13 mouse cellular contexts compared by ENCODE assay signal in the genomic region with DNA sequence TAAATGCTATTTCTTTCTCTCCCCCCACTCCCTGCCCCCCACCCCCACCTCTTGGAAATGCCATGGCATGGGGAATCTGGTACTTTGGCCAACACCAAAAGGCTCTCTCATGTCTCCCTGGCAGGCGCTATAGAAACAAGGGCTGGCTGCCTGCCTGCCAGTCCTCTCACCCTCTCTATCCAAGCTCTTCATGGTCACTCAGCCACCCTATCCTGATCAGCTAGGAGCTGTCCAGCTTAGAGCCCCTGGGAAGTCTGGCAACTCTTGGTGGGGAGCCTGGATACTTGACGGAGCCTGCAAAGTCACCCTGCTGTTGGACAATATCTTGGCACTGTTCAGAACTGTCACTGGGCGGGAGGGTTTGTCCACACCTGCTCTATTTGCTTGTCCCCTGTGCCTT. TPM values are rescaled to one million over a fixed set of nuclear protein-coding genes. Genes with fewer than 3 reads are reported as not detected.
DNase-seq lines count a peak whose midpoint lies in the region; ATAC-seq and TF ChIP-seq lines count a peak whose summit lies in the region.
"Had no signal": no experiment of that assay in that cellular context is flagged by ENCODE, and none has a peak within 500 bp of the region (broad histone marks: within the 10 kb centered on the region; RNA-seq: fewer than 3 reads in every experiment).

No protein-coding gene starts in this region.

- TF ChIP-seq CTCF in heart, postnatal 0 days (IDR thresholded peaks at IDR 0.05; ENCODE audit: low read depth): no peak
- no peak for TF ChIP-seq CTCF in lung, embryonic 14.5 days (IDR thresholded peaks at IDR 0.05; ENCODE audit: low read depth)

- H3K4me3 ChIP-seq in heart, postnatal 0 days (ENCODE audit: low read depth, low read length): no peak overlapping the region
- no peak overlapping the region for H3K4me3 ChIP-seq in heart, embryonic 10.5 days
- H3K4me3 ChIP-seq in lung, embryonic 14.5 days (ENCODE audit: low read depth, low read length): no peak overlapping the region
- no peak overlapping the region for H3K4me3 ChIP-seq in brown adipose tissue, adult 24 weeks (ENCODE audit: insufficient read depth, low read depth, low read length)
- H3K4me3 ChIP-seq: hindbrain, embryonic 12.5 days; liver, embryonic 12.5 days had no signal

- H3K4me1 ChIP-seq in heart, postnatal 0 days (ENCODE audit: control insufficient read depth, insufficient read depth): peaks cover 18% of the 10 kb centered on the region; the same call in 1 of the 2 replicates
- H3K4me1 ChIP-seq in heart, embryonic 10.5 days: peaks cover 15% of the 10 kb centered on the region
- H3K4me1 ChIP-seq in lung, embryonic 14.5 days (ENCODE audit: insufficient read depth): no peaks in the 10 kb centered on the region
- H3K4me1 ChIP-seq in brown adipose tissue, adult 24 weeks (ENCODE audit: control insufficient read depth, insufficient read depth, insufficient read length, low read length): peaks cover 8% of the 10 kb centered on the region; the same call in 1 of the 2 replicates
- H3K4me1 ChIP-seq: liver, embryonic 12.5 days had no signal

- H3K9ac ChIP-seq in heart, postnatal 0 days (replicated peaks; ENCODE audit: low read depth, low read length): no peak overlapping the region
- no peak overlapping the region for H3K9ac ChIP-seq in lung, embryonic 14.5 days
- H3K9ac ChIP-seq: hindbrain, embryonic 12.5 days; liver, embryonic 12.5 days had no signal

- no peak overlapping the region for H3K27ac ChIP-seq in heart, postnatal 0 days (ENCODE audit: low read depth)
- no peak overlapping the region for H3K27ac ChIP-seq in heart, embryonic 10.5 days
- H3K27ac ChIP-seq in lung, embryonic 14.5 days (ENCODE audit: low read depth): no peak overlapping the region
- H3K27ac ChIP-seq in brown adipose tissue, adult 24 weeks (replicated peaks; ENCODE audit: low read depth, low read length): 0 out of 2 replicates have a peak overlapping the region, but pooled peaks have one; percentile 18
- H3K27ac ChIP-seq: liver, embryonic 12.5 days had no signal

- DNase-seq in heart, postnatal 0 days (ENCODE audit: low spot score): peak; percentile 34
- no peak for DNase-seq in heart, embryonic 10.5 days (ENCODE audit: low spot score)
- DNase-seq in lung, embryonic 14.5 days: peak; percentile 56
- no peak for DNase-seq in lung, postnatal 25 days (ENCODE audit: low spot score)
- peak; percentile 28 to 43 for DNase-seq in cerebellum, postnatal 14 days
- no peak for DNase-seq in kidney, adult 11 months
- DNase-seq: gastrocnemius, postnatal 36 days; layer of hippocampus, adult 9-11 months had no signal

- H3K36me3 ChIP-seq in heart, postnatal 0 days (replicated peaks; ENCODE audit: control insufficient read depth, insufficient read depth, low read length): no peaks in the 10 kb centered on the region
- H3K36me3 ChIP-seq in heart, embryonic 10.5 days: no peaks in the 10 kb centered on the region
- no peaks in the 10 kb centered on the region for H3K36me3 ChIP-seq in lung, embryonic 14.5 days (ENCODE audit: insufficient read depth)
- H3K36me3 ChIP-seq: hindbrain, embryonic 12.5 days; liver, embryonic 12.5 days had no signal

- WGBS in heart, postnatal 0 days: 36% methylated on average over 3 of the region's 3 CpGs
- WGBS in heart, embryonic 10.5 days: 39% methylated on average over 3 of the region's 3 CpGs
- WGBS in lung, embryonic 14.5 days: 36% methylated on average over 3 of the region's 3 CpGs

- no peak for TF ChIP-seq EP300 in heart, postnatal 0 days (IDR thresholded peaks at IDR 0.05; ENCODE audit: low read depth)

- no peaks in the 10 kb centered on the region for H3K9me3 ChIP-seq in heart, postnatal 0 days (replicated peaks; ENCODE audit: control insufficient read depth, low read length)
- no peaks in the 10 kb centered on the region for H3K9me3 ChIP-seq in heart, embryonic 10.5 days
- no peaks in the 10 kb centered on the region for H3K9me3 ChIP-seq in lung, embryonic 14.5 days (ENCODE audit: low read depth, low read length)
- H3K9me3 ChIP-seq: hindbrain, embryonic 12.5 days; liver, embryonic 12.5 days had no signal

- ATAC-seq in heart, postnatal 0 days (ENCODE audit: insufficient read depth, low read depth): no peak
- ATAC-seq in lung, embryonic 14.5 days (ENCODE audit: insufficient read depth): no peak
- ATAC-seq: liver, embryonic 12.5 days had no signal

- no peak overlapping the region for H3K4me2 ChIP-seq in heart, postnatal 0 days (ENCODE audit: low read depth, low read length)
- no peak overlapping the region for H3K4me2 ChIP-seq in lung, embryonic 14.5 days
- H3K4me2 ChIP-seq: hindbrain, embryonic 12.5 days; liver, embryonic 12.5 days had no signal

- peaks cover 16% of the 10 kb centered on the region; the same call in 1 of the 2 replicates for H3K27me3 ChIP-seq in heart, postnatal 0 days (ENCODE audit: control insufficient read depth, insufficient read depth, low read length)
- peaks cover 52% of the 10 kb centered on the region; the same call in 1 of the 2 replicates for H3K27me3 ChIP-seq in heart, embryonic 10.5 days (ENCODE audit: insufficient read depth, poor library complexity, severe bottlenecking)
- no peaks in the 10 kb centered on the region for H3K27me3 ChIP-seq in lung, embryonic 14.5 days (ENCODE audit: insufficient read depth, low read length)
- H3K27me3 ChIP-seq: hindbrain, embryonic 12.5 days had no signal

RNA-seq across cellular contexts. Expression of gene Stum, which starts 24.6 kb away (rescaled TPM):
- 1.0 and 11.4 TPM in 2 replicates for total RNA-seq in heart, postnatal 0 days (2014; rRNA removed; ENCODE audit: low replicate concordance)
- 0.49 and 0.92 TPM in 2 replicates for polyA plus RNA-seq in heart, postnatal 0 days (2015; fragmentation: Nextera tagmentation; extraction: Ambion mirVana)
- polyA plus RNA-seq in heart, embryonic 10.5 days (2016; fragmentation: Nextera tagmentation; extraction: Ambion mirVana): 0.26 and 0.64 TPM in 2 replicates
- not detected in 2 replicates for polyA plus RNA-seq in lung, embryonic 14.5 days (2014; fragmentation: Nextera tagmentation; extraction: Ambion mirVana)
- 0.28 and 0.92 TPM in 2 replicates for polyA plus RNA-seq in brown adipose tissue, adult 24 weeks (2012; ENCODE audit: insufficient read depth, insufficient read length, missing spikeins)
- total RNA-seq: megakaryocyte progenitor cell, adult 5-6 weeks had no signal
- polyA plus RNA-seq: Patski had no signal

Comparison
In these comparisons a context has a peak if more than half of its experiments do, and no peak if none do; other contexts are left out.
1. DNase-seq: peak in heart, postnatal 0 days (single experiment), lung, embryonic 14.5 days (single experiment) and cerebellum, postnatal 14 days (2 of 2); none in heart, embryonic 10.5 days (single experiment), lung, postnatal 25 days (single experiment) and kidney, adult 11 months (single experiment).